Mouse (Mus musculus) lung, adult 2 months (tissue): ENCODE results near the gene Smndc1.

ENCODE experiments used
- CTCF ChIP-seq: fragments of 200-500 bp; IDR thresholded peaks from 2 replicates; pipeline ENCODE4 v1.5.1; 2011; ENCODE audit warnings: mild to moderate bottlenecking, low read length, control low read depth; ENCODE audit not compliant: insufficient read depth
- POLR2A ChIP-seq: fragments of 200-500 bp; IDR thresholded peaks from 2 replicates; pipeline ENCODE4 v1.6.1; 2011; ENCODE audit warnings: low read depth, mild to moderate bottlenecking, control low read depth, low read length, borderline replicate concordance; ENCODE audit errors: extremely low read depth

DNA sequence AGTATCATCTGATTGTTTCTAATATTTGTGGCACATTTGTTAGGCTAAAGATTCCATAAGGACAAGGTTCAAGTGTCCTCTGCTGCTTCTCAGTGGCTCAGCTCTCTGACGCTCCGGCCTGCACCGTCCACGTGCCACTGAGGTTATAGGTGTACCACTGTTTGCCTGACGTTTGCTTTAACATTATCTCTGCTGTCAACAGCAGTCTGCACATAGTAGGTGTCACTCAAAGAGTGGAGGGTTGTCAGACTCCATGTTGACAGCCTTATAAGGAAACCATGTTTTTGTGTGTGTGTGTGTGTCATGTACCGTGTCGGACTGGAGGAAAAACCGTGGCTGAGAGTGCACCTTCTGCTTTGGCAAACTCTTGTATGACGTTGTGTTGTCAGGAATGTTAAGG, 55.1 kb downstream of the Smndc1 start:
- TF ChIP-seq CTCF (no peak), POLR2A (no peak)
